Mouse (Mus musculus) lung, postnatal 0 days (tissue): ENCODE measurements around the gene Samd1. TPM values are rescaled to one million over a fixed set of nuclear protein-coding genes. Genes with fewer than 3 reads are reported as not detected.

ENCODE experiments used
- ATAC-seq: fragments of 200-750 bp; cut with Nextera tagmentation; 2 replicates; pipeline ENCODE4 v1.8.0; 2017; ENCODE audit warnings: moderate library complexity
- DNase-seq: peaks from one replicate; pipeline ENCODE4 v3.0.0-alpha.2; 2016; ENCODE audit warnings: low spot score
- H3K27ac ChIP-seq: fragments of 300-500 bp; sonication (generic); 2 replicates; pipeline ENCODE4 v1.5.1; 2014; ENCODE audit warnings: antibody characterized with exemption, mild to moderate bottlenecking, low read length, mixed read lengths
- H3K27me3 ChIP-seq: fragments of 300-500 bp; sonication (generic); replicated peaks from 2 replicates; pipeline ENCODE4 v1.6.1; 2014; ENCODE audit warnings: low read length, mixed read lengths; ENCODE audit not compliant: insufficient read depth
- H3K36me3 ChIP-seq: fragments of 300-500 bp; sonication (generic); 2 replicates; pipeline ENCODE4 v1.6.1; 2014; ENCODE audit warnings: low read length, mixed read lengths; ENCODE audit not compliant: insufficient read depth
- H3K4me1 ChIP-seq: fragments of 300-500 bp; sonication (generic); 2 replicates; pipeline ENCODE4 v1.6.1; 2014; ENCODE audit warnings: antibody characterized with exemption, low read depth, low read length, mixed read lengths; ENCODE audit not compliant: insufficient read depth
- H3K4me2 ChIP-seq: fragments of 300-500 bp; sonication (generic); replicated peaks from 2 replicates; pipeline ENCODE4 v1.6.1; 2014; ENCODE audit warnings: low read depth, mild to moderate bottlenecking, low read length, moderate library complexity, mixed read lengths
- H3K4me3 ChIP-seq: fragments of 300-500 bp; sonication (generic); 2 replicates; pipeline ENCODE4 v1.5.1; 2014; ENCODE audit warnings: low read depth, low read length
- H3K9ac ChIP-seq: fragments of 300-500 bp; sonication (generic); replicated peaks from 2 replicates; pipeline ENCODE4 v1.6.1; 2014; ENCODE audit warnings: low read depth, mild to moderate bottlenecking
- H3K9me3 ChIP-seq: fragments of 300-500 bp; sonication (generic); 2 replicates; pipeline ENCODE4 v1.6.1; 2016; ENCODE audit warnings: low read length, mixed read lengths
- CTCF ChIP-seq: IDR thresholded peaks from 2 replicates; pipeline ENCODE4 v1.5.1; 2016; ENCODE audit warnings: antibody characterized with exemption, mild to moderate bottlenecking
- EP300 ChIP-seq: IDR thresholded peaks from 2 replicates; pipeline ENCODE4 v1.6.1; 2016; ENCODE audit warnings: antibody characterized with exemption, mild to moderate bottlenecking, control low read depth
- WGBS: fragments of 180-500 bp; shearing (Covaris S2); extraction: QIAGEN DNeasy Blood & Tissue Kit; methylation state at CpG from one replicate; pipeline ENCODE4 v1.1.7; 2014; 5-methylcytosine and 5-hydroxymethylcytosine counted together
- polyA plus RNA-seq: library from polyadenylated mRNA; unstranded; fragments of >200 nt; fragmentation: Nextera tagmentation; extraction: Ambion mirVana; gene quantifications from 2 replicates; pipeline ENCODE4 v1.2.1, GENCODE M21; 2015

Samd1 gene
- polyA plus RNA-seq, 1 experiment from 2014 or later, result 5.6 TPM

- Histone ChIP-seq H3K27ac (no peak overlapping the region), H3K27me3 (no peaks in the 10 kb centered on the region), H3K9me3 (no peaks in the 10 kb centered on the region), H3K4me3 (no peak overlapping the region), H3K9ac (no peak overlapping the region), H3K4me1 (peaks cover 4% of the 10 kb centered on the region; the same call in 1 of the 2 replicates), H3K4me2 (no peak overlapping the region), H3K36me3 (no peaks in the 10 kb centered on the region)
- TF ChIP-seq EP300, result no peak
- TF ChIP-seq CTCF, result no peak
- no peak for ATAC-seq
- 48% methylated on average over 5 of the region's 5 CpGs for WGBS
- no peak for DNase-seq
Observed at GRCm38 (mm10) chr8:84038015-84038414, 40.5 kb downstream of the Samd1 start.

- peak; percentile 92 for TF ChIP-seq CTCF
- no peak for TF ChIP-seq EP300
- WGBS, result 7% methylated on average over 5 of the region's 5 CpGs
- Histone ChIP-seq H3K27ac (no peak overlapping the region), H3K4me1 (peaks cover 4% of the 10 kb centered on the region; the same call in 1 of the 2 replicates), H3K4me2 (no peak overlapping the region), H3K9ac (no peak overlapping the region), H3K36me3 (no peaks in the 10 kb centered on the region), H3K27me3 (peaks cover 9% of the 10 kb centered on the region), H3K4me3 (no peak overlapping the region), H3K9me3 (no peaks in the 10 kb centered on the region)
- peak; percentile 84 for DNase-seq
- 0 out of 2 replicates have a peak, but pooled peaks have one; percentile 6 for ATAC-seq
Observed at GRCm38 (mm10) chr8:84039050-84039449, 41.6 kb downstream of the Samd1 start.

- H3K9me3 ChIP-seq, result no peaks in the 10 kb centered on the region
- 3% methylated on average over 39 of the region's 40 CpGs for WGBS
- H3K27me3 ChIP-seq, result peaks cover 24% of the 10 kb centered on the region
- H3K9ac ChIP-seq, result no peak within 1 kb of the TSS
- peak within 1 kb of the TSS; percentile 24 for H3K4me3 ChIP-seq
- H3K27ac ChIP-seq, result no peak within 1 kb of the TSS
- H3K4me1 ChIP-seq, result peaks cover 4% of the 10 kb centered on the region; the same call in 1 of the 2 replicates
- DNase-seq (peak; percentile 82), ATAC-seq (peak; percentile 85)
- TF ChIP-seq CTCF (peak; percentile 89), EP300 (no peak)
- H3K36me3 ChIP-seq, result no peaks in the 10 kb centered on the region
- H3K4me2 ChIP-seq, result peak within 1 kb of the TSS; percentile 52
Observed at GRCm38 (mm10) chr8:84042066-84042947, 44.8 kb downstream of the Samd1 start, which contains the start of gene Il27ra. TSS of gene Il27ra (minus strand) at chr8:84042589.

GRCm38 (mm10) chr8:84042948-84043342 lies 45.5 kb downstream of the Samd1 start:
- peak overlapping the region; percentile 52; the same call in 1 of the 2 replicates for H3K4me2 ChIP-seq
- H3K27ac ChIP-seq, result no peak overlapping the region
- H3K4me1 ChIP-seq, result peaks cover 4% of the 10 kb centered on the region; the same call in 1 of the 2 replicates
- DNase-seq, result peak; percentile 70
- no peak overlapping the region for H3K9ac ChIP-seq
- 23% methylated on average over 12 of the region's 12 CpGs for WGBS
- H3K36me3 ChIP-seq, result no peaks in the 10 kb centered on the region
- ATAC-seq, result peak; percentile 66
- no peaks in the 10 kb centered on the region for H3K9me3 ChIP-seq
- H3K4me3 ChIP-seq, result no peak overlapping the region
- TF ChIP-seq EP300, result no peak
- no peak for TF ChIP-seq CTCF
- H3K27me3 ChIP-seq, result peaks cover 24% of the 10 kb centered on the region

- Histone ChIP-seq H3K27me3 (peaks cover 24% of the 10 kb centered on the region), H3K4me3 (no peak overlapping the region), H3K27ac (no peak overlapping the region), H3K36me3 (no peaks in the 10 kb centered on the region), H3K4me2 (no peak overlapping the region), H3K9ac (no peak overlapping the region), H3K4me1 (peaks cover 4% of the 10 kb centered on the region; the same call in 1 of the 2 replicates), H3K9me3 (no peaks in the 10 kb centered on the region)
- ATAC-seq (no peak), DNase-seq (no peak)
- WGBS, result 13% methylated on average over 7 of the region's 7 CpGs
- peak; percentile 23 for TF ChIP-seq CTCF
- no peak for TF ChIP-seq EP300
Observed at GRCm38 (mm10) chr8:84044103-84044502, 46.6 kb downstream of the Samd1 start.

GRCm38 (mm10) chr8:84044900-84045299 lies 47.4 kb downstream of the Samd1 start, which contains the start of gene Rln3:
TSS of gene Rln3 (minus strand) at chr8:84045000.
- no peak within 1 kb of the TSS for H3K4me2 ChIP-seq
- peaks cover 4% of the 10 kb centered on the region; the same call in 1 of the 2 replicates for H3K4me1 ChIP-seq
- ATAC-seq, result no peak
- H3K27ac ChIP-seq, result no peak within 1 kb of the TSS
- no peak within 1 kb of the TSS for H3K4me3 ChIP-seq
- DNase-seq, result no peak
- TF ChIP-seq EP300, result no peak
- TF ChIP-seq CTCF, result no peak
- no peaks in the 10 kb centered on the region for H3K9me3 ChIP-seq
- 8% methylated on average over 9 of the region's 9 CpGs for WGBS
- H3K36me3 ChIP-seq, result no peaks in the 10 kb centered on the region
- peaks cover 24% of the 10 kb centered on the region for H3K27me3 ChIP-seq
- no peak within 1 kb of the TSS for H3K9ac ChIP-seq
